Mouse (Mus musculus): Measurements from ENCODE around the gene Tmem91.

DNA sequence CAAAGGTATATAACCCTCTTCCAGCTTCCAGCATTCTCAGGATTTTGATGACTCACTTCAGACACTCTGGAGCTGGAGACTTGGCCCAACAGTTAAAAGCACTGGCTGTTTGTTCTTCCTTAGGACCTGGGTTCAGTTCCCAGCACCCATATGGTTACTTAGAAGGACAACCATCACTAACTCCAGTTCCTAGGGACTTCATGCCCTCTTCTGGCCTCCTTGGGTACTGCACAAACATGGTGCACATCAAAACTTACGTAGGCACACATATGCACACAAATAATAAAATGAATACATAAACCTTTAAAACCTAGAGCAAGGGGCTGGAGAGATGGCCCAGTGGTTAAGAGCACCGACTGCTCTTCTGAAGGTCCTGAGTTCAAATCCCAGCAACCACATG is 27.4 kb upstream of the Tmem91 start:
- no peak for TF ChIP-seq CTCF (IDR thresholded peaks at IDR 0.05; ENCODE audit: extremely low read depth, insufficient read depth, insufficient read length, insufficient replicate concordance)
- no peak for TF ChIP-seq POLR2A (IDR thresholded peaks at IDR 0.05; ENCODE audit: low read depth, low read length)

Measured in spleen, adult 2 months (tissue).